Mouse (Mus musculus): ENCODE measurements around the gene Ddx47.

Gene Ddx47

DNA sequence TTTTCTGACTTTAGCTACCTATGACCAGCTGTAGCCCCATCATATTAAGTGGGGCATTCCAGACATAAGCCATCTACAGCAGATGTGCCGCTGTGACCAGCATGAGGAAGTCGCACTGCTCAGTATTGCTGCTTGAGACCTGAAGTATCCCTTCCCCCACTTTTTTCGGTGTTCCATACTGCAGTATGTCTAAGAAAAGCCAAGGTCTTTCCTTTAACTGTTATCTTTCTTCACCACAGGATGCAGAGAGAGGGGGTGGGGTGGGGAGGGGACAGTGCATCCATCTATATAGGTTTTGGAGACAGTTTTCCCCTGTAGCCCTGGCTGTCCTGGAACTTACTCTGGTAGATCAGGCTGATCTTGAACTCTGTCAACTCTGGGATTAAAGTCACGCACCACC is 5.0 kb upstream of the Ddx47 start:
- DNase-seq (ENCODE audit: low spot score in 2 of 2), result no peak

DNA sequence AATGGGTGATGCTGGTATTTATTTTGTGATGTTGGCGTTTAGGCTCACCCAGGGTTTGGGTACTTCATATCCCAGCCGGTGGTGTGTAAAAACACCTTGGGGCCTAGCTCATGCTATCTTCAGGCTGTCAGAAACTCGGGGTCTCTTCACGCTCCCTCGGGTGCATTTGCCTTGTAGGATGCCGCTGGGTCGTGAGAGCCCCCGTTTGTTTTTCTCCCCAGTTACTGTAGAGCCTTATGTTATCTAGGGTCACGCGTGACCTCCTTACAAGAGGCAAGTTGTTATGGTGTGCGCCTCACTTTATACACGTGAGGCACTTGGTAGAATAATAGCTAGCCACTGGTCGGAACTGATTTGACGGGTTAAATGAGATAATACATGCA is 313 bp downstream of the Ddx47 start:
- no peak for DNase-seq (ENCODE audit: low spot score in 2 of 2)

DNA sequence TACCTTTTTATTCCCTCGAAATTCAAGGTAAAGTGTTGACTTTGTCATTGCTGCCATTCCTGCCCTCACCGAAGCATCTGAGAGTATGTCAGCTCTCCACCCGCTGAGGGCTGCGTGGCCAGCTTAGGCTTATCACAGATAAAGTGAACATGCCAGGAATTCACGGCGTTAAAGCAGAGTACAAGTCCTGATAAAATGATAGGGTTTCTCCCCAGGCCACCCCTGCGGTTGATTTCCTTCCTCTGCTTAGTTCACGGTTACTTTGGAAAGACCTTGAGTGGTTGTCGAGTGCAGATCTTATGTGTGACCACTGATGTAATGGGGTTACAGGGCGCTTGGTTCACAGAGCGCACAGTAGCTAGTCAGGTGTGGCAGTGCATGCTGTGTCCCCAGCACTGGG is 5.8 kb downstream of the Ddx47 start:
- no peak for DNase-seq (ENCODE audit: low spot score in 2 of 2)

DNA sequence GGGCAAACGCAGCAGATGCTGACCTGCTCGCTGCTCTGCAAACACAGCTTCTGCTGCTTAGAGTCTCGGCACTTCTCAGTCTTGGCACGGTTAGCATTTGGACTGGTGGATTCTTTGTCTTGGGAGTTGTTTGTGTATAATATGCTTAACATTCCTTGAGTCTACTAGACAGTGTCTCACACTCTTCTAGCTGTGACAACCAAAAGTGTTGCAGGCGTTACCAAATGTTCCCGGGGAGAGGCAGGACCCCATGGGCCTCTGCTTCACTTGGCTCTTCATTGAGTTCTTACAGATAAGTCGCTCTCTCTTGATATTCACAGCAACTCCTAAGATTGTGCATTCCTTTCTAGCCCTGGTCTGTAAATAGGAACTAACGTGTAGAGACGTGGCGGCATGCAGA is 8.2 kb downstream of the Ddx47 start:
- no peak for DNase-seq (ENCODE audit: low spot score in 2 of 2)

DNA sequence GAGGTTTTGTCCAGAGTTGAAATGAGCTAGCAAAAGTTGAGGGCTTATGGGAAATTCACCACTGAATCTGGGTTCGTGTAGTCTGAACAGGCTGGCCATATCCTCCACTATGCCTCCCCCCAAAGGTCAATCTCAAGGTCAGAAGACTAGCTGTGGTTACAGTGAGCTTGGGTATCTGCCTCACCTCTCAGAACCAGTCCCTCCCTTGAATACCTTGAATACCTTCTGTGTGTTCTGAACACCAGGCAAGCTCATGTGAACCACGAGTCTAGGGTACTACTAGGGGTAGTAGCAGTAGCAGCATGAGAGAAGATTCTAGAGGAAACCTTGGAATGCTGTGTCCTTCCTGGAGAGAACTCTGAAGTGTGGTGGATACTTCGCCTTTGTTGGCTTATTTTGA is 10.2 kb downstream of the Ddx47 start:
- DNase-seq (ENCODE audit: low spot score in 2 of 2), result no peak

DNA sequence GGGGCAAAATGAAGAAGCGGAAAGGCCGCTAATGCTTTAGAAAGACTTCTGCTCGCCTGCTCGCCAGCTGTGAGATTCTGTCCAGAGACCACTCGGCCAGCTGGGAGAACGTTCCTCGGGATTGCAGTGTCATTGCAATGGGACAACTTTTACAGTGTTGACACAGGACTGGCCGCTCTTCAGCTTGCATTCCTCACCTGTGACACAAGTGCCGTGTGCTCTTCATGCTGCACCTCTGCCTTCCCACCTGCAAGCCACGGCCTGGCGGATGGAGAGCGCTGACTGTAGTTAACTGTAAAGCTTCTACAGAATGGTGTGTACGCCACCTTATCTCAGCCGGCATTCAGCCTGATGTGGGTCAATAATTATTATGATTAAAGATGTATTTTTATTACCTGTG is 12.0 kb downstream of the Ddx47 start:
- no peak for DNase-seq (ENCODE audit: low spot score in 2 of 2)

DNA sequence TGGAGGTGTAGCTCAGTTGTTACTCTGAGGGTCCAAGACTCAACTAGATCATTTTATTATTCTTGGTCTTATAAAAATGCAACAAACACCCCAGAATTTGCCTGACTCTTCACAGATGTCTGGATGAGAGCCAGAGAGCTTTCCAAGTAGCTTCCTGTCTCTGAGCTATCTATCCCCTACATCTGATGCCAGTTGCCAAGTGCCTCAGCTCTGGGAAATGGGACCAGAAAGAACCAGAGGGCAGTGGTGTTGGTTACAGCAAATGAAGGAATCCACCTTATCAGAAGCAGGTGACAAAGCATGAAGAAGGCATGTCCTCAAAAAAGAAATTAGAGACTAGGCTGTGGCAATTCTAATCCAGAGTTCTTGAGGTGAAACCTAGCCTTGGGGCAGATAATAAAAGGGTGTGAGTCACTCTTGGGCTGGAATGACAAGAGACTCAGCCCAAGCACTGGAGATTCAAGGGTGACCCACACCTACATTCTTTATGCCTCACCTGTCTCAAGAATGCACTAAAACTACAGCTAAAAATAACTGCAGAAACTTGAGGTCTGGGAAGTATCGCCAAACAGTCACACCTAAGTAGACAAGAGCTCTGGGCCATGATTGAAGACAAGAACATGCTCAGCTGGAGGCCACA is 13.5 kb downstream of the Ddx47 start:
- no peak for DNase-seq (ENCODE audit: low spot score in 2 of 2)

DNA sequence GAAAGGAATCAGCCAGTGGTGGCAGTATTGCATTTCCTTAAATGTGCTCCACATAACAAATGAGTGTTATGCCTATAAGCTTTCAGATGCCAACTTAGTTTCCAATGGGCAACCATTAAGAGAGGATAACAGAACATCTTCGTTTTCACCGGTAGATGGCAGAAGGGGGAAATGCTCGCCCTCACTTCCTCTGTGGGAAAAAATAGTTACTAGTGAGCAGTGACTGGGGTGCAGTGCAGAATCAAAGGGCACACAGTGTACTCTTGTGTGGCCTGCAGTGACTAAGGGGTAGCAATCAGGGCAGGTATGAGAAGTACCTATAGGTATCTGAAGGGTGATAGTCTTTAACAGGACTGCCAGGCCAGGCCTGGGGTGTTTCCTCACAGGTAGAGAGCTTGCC is 14.8 kb downstream of the Ddx47 start:
- DNase-seq (ENCODE audit: low spot score in 2 of 2), result no peak

DNA sequence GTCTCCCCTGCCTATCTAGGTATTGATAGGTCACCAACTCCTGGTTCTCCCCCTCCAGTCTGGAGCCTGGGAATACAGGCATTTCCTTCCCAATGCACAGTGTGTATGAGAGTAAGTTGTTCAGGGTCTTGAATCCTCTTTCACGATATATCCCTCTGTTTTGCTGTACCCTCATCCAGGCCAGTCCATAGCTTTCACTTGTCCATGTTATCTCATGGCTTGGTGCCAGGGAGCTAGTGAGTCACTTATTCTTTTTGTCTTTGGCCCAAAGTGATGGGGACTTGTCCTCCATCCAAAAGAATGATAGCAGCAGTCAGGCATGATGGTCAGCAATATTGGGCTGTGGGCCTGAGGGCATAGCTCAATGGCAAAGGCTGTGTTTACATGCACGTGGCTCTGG is 15.3 kb downstream of the Ddx47 start:
- peak in 1 of 2 experiments; percentile 29 for DNase-seq (ENCODE audit: low spot score in 2 of 2)

DNA sequence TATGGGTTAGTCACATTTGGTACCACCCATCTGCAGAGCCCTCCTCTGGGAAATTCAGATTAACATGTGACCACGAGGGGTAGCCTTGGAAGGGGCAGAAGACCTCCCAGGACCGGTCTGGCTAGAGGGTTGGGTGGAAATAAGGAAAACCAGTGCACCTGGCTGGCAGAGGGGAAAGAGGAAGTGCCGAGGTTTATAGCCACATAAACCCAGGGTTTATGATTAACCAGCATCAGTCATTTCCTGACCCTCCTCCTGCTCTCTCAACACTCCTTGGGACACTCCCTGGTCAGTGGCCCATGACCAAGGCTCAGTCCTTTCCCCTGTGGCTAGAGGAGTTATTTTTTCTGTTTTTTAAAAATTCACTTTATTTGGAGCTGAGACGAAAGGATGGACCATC is 17.8 kb downstream of the Ddx47 start:
- DNase-seq (ENCODE audit: low spot score in 2 of 2), result peak; percentile 20 to 54

DNA sequence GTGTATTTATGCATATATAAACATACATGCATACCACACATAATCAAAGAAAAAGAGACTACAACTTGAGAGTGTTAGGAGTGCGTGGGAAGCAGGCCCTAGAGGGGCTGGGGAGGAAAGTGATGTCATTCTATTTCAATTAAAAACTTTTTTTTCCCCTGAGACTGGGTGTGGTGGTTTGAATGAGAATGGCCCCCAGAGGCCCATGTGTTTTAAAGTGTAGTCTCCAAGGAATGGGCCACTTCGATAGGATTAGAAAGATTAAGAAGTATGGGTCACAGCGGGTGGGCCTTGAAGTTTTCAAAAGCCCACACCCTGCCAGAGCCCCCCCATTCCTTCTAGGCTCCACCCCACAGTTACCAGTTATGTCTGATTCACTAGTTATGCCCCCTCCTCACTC is 27.3 kb downstream of the Ddx47 start:
- no peak for DNase-seq (ENCODE audit: low spot score in 2 of 2)

DNA sequence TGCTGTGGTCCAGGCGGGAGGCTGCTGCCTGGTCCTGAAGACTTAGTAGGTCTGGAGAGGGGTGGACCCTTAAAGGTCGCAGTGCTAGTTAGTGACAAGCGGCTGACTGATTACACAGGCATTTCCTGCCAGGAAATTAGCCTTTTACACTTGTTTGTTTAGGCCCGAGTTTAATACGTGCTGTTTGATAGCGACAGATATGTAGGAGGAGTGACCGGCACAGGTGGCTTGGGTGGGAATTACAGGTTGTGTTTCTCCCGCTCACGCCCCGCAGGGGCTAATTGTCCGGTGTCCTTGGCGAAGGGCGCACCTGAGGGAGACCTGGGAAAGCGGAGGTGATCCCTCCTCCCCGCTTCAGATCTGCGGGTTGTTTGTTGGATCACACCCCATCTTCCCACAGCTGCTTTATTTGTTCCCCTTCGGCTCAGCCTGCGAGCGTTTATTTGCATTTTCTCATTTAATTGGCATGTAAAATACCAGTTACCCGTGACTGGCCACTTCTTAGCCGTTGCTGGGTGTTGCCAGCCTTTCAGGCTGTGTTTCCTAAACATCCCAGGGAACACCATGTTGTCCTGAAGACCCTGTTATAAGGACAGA is 29.0 kb downstream of the Ddx47 start:
- peak in 1 of 2 experiments; percentile 27 for DNase-seq (ENCODE audit: low spot score in 2 of 2)

DNA sequence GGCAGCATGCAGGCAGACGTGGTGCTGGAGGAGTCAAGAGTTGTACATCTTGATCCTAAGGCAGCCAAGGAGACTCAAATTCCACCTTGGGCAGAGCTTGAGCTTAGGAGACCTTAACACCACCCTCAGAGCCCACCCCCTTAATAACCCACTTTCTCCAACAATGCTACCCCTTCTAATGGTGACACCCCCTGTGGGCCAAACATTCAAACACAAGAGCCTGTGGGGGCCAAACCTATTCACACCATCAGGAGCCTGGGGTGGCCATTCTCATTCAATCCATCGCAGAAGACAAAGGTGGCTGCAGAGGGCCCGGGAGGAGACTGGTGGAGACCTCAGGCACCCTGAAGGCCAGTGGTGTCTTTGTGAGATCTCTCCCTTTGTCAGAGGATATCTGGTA is 30.5 kb downstream of the Ddx47 start:
- no peak for DNase-seq (ENCODE audit: low spot score in 2 of 2)

DNA sequence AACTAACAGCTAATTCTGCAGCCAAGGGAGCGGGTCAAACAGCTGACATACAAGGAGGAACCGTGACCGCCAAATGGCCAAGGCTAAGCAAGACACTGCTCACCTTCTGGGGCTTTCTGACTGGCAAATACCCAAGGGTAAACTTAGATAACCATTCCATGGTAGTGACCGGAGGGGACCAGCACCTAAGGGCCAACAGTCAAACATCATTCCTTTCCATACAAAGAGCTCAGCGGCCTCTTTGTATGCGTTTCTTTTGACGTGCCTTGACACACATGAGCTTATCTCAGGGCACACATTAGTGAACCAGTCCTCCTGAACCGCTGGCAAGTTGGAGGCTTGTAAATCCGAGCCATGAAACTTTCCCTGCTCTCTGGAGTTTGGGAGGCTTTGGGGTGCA is 35.9 kb downstream of the Ddx47 start:
- DNase-seq (ENCODE audit: low spot score in 2 of 2), result no peak

DNA sequence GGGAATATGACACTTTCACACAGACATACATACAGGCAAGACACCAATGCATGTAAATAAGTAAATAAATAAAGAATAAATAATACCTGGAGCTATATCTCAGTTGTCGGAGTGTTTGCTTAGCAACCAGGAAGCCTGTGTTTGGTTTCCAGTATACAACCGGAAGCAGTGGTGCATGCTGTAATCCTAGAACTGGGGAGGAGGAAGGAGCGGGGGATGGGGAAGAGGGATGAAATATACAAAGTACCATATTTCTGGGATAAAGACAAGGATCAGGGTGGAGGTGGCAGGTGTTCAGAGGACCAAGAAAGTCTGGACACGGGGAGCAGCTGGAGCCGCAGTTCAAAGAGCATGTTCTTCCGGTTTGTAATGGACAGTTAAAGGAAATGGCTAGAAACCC is 37.1 kb downstream of the Ddx47 start:
- DNase-seq (ENCODE audit: low spot score in 2 of 2), result no peak

DNA sequence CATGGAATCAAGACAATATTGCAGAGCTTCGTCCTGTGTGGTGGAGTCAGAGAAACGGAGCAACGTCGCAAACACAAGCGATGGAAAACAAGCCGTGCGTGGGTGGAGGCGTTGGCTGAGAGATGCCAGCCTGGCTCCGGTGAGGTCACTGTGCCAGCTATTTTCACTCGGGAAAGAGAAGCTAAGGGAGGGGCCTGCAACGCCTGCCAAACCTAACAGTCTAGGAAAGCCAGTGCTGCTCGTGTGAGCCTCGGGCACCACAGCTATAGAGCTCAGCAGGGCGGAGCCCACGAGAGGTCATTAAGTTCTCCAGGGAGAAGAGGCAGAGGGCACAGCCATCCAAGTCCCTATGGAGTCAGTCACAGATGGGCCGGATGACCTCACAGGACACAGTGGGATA is 37.5 kb downstream of the Ddx47 start:
- no peak for DNase-seq (ENCODE audit: low spot score in 2 of 2)

DNA sequence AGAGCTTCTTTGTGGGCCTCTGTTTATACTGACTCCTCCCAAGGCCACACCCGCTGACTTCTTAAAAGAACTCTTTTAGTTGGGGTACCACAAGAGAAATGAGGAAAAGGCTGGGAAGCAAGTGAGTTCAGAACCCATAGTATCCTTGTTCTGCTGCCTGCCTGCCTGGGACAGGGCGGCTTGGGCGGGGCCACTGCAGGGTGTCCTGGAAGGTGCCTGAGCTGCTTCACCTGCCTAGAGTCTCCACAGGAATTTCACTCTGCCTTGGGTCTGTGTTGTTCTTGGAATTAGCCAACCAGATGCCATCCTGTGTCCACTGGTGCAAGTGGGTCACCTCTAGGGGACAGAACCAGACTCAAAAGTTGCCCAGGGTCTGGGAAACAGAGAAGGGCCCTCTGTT is 42.4 kb downstream of the Ddx47 start:
- DNase-seq (ENCODE audit: low spot score in 2 of 2), result no peak

DNA sequence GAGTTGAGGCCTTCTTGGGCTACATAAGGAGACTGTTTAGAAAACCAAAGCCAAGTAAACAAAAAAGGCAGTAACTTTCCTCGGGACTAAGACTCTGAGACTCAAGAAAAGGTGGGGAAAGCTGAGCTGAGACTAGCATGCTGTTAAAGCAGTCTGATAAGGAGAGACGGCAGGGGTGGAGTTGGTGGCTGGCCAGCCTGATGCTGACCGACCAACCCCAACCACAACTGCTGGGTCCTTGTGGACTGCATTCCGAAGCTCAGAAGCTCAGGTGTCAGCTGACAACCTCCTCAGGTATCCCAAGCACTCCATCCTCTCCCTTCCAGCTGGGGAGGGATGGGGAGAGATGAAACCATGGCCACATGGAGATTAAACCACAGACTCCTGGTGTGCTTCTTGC is 44.5 kb downstream of the Ddx47 start:
- DNase-seq (ENCODE audit: low spot score in 2 of 2), result no peak

DNA sequence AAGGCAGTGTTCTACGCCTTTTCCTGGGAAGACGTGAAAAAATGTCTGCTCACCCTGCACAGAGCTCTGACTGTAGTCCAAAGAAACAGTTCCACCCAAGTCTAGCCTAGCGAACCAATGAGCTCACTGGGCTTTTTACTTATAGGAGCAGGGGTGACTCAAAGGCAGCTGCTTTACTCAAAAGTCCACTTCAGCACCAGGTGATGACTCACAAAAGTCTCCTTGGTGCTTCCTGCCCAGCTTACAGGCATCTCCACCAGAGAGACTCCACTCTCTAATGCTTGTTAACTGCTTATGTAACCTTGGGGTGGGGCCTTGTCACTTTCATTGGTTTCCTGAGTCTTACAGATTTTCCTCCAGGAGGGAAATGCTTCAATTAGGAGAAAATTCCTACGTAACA is 49.3 kb downstream of the Ddx47 start:
- no peak for DNase-seq (ENCODE audit: low spot score in 2 of 2)

DNA sequence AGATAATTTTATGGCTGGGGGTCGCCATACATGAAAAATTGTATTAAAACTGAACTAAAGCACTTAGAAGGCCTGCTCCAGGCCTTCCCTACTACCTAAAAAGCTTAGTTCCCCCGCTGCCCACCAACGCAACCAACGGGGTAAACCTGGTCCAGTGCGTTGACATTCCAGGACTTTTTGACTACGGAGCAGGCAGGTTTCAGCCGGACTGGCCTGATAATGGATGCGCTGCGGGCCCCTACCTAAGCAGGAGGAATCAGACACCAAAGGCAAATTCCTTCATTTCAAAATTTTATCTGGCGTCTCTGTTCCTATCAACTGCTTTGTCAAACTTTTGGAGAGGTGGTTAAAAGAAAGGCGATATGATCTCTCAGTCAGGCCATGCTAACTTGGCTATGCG is 53.2 kb downstream of the Ddx47 start:
- DNase-seq (ENCODE audit: low spot score in 2 of 2), result no peak

DNA sequence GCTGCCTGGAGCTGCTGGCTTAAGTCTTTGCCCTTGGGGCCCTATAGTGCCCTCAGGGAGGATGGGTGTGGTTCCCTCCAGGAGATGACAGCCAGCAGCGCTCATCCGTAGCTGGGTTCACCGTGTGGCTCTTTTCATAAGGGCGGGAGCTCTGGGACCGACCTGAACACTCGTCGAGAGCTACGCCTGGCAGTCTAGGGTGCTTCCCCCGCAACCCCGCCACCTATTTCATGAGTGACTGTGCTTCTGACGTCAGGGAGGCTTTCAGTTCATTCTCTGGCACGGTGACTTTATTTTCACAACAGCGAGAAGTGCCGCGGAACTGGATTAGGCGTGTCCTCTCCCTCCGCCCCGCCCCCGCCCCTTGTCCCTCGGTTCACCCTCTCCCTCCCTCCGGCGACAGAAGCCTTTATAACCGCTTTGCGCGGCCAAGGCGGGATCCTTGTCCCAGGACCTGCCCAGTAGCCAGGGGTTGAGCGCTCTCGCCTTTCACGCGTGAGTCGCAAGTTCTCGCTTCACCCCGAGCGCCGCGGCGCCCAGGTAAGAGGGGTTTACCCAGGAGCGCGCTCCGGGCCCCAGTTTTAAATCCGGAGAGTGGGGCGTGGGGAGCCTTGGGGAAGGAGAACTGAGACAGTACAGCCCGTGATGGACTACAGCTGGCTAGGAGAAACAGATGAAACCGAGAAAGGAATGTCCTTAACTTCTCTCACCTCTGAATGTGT is 54.0 kb downstream of the Ddx47 start, which contains the start of gene Gprc5a:
Gene Gprc5a (plus strand): TSS at position 416 of the 722 bp plus-strand sequence.
- peak; percentile 50 to 53 for DNase-seq (ENCODE audit: low spot score in 2 of 2)

DNA sequence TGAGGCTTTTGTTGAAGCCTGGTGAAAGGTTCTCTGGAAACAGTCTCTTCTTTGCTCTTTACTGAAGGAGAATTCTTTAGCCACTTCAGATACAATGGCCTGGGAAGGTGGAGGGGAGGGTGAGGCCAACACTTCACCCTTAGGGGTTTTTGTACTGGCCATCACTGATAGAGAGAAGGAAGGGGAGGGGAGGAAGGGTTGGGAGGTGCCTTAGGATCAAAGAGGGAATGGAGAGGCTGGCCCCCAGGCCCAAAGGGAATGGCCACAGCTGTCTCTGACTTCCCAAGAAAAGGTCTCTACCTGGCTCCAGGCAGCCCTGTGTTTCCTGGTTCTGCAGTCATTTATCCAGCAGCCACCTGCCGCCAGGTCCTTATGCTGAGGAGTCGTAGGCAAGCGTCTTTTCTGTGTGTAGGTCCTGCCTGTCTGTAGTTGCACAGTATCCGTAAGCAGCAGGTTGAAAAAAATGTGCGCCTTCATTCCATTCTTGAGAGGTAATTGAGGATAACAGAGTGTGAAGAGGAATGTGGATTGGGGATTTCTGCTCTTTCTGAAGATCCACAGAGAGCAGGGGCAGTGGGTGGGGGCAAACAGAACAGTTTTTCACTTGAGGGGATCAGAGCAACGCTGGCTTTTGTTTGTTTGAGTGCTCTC is 55.5 kb downstream of the Ddx47 start:
- no peak for DNase-seq (ENCODE audit: low spot score in 2 of 2)

DNA sequence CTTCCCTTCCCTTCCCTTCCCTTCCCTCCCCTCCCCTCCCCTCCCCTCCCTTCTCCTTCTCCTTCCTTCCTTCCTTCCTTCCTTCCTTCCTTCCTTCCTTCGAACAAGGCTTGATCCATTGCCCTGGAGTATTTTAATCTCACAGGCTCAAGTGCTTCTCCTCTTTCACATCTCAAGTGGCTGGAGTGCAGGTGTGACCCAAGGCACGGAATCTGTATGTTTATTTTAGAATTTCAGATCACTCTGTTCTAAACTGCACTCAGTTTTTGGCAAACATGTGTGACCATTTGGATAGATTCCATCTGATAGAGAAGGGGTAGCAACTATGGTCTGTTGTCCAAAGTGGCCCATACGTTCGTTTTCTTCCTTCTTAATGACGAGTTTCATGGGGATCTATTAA is 56.8 kb downstream of the Ddx47 start:
- no peak for DNase-seq (ENCODE audit: low spot score in 2 of 2)
